Mouse (Mus musculus): ENCODE measurements at regions not wholly inside any gene's neighbourhood (a gene's known extent, or its start where the extent isn't known, plus 50 kb on each side); places are given as distances from the start of the nearest gene placed in this dataset.

- DNase-seq (ENCODE audit: low spot score in 2 of 2), result no peak
These were observed 72.5 kb downstream of the Gm9008 start for GRCm38 (mm10) chr6:76425120-76425519.

DNA sequence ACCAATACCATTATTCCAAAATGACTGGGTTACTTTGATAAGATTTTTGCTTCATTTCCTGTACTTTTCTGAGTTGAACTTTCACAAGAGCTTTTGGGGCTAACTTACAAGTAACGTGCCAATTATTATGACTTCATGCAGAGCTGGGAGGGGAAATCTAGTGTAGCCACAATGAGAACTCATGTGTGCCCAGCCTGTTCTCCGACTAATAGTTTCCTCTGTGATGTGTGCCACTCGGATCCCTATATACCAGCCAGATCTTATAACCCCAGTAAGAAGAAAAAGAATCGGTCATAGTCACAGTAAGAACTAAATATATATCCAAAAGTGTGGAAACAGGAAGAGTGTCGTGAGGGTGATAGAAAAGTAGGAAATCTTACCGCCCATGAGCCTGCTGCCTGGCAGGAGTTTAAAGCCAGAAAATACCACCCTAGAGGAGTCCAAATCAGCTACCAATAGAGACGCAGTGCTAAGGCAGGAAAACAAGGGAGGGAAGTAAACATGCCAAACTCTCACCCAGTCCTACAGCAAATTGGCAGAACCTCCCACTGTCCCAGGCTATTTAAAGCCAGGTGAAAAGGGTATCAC, 110.0 kb downstream of the Gm9008 start:
- no peak for DNase-seq (ENCODE audit: low spot score in 2 of 2)

DNA sequence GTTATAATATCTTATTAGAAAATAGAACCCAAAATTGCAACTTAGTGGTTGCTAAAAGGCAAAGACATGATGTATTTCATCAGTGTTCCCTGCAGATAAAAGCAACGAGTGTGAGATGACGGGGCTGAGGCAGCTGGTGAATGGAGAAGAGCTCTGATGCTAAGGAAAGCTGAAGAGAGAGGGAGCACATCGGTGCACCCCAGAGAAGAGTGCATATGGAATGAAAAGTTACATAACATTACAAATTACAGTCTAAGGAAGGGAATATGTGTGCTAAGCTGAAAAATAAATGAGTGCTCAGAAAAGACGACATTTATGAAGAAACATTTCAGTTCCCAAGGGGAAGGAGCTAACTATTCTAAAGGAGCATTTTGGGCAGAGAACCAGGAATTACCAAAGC, 115.3 kb downstream of the Gm9008 start:
- peak; percentile 6 to 27 for DNase-seq (ENCODE audit: low spot score in 2 of 2)

- no peak for DNase-seq (ENCODE audit: low spot score in 2 of 2)
These were observed 118.9 kb downstream of the Gm9008 start for GRCm38 (mm10) chr6:76378674-76379073.

GRCm38 (mm10) chr6:76352141-76352540, 145.4 kb downstream of the Gm9008 start:
- no peak for DNase-seq (ENCODE audit: low spot score in 2 of 2)

DNA sequence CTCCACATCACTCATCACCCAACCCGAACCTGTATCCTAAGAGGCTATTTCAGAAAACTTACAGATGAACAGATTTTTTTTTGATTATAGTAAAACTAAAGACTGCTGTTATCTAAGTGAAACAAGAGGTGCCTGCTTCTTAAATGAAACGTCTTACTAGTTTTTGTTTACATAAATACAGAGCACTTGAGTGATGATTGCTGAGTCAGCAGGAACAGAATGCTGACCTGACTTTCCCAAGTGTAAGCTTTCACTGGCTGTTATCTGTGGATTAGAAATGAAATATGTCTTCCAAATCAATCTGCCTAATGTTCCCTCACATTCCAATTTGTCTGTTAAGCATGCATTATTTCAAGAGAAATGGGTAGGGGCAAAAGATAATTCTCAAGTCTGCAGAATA, 149.1 kb downstream of the Gm9008 start:
- no peak for DNase-seq (ENCODE audit: low spot score in 2 of 2)

GRCm38 (mm10) chr6:76330176-76330575, 167.4 kb downstream of the Gm9008 start:
- DNase-seq (ENCODE audit: low spot score in 2 of 2), result no peak

Measured in layer of hippocampus, adult 18-20 months (tissue).